Mouse (Mus musculus): ENCODE measurements around the gene Stx11. TPM values are rescaled to one million over a fixed set of nuclear protein-coding genes. Genes with fewer than 3 reads are reported as not detected.
A peak's percentile ranks its signal among the peaks of the same experiment; 100 is the strongest.

Gene Stx11
- 1.3 and 1.7 TPM in 2 replicates for polyA plus RNA-seq (2015; fragmentation: Nextera tagmentation; extraction: Ambion mirVana)

DNA sequence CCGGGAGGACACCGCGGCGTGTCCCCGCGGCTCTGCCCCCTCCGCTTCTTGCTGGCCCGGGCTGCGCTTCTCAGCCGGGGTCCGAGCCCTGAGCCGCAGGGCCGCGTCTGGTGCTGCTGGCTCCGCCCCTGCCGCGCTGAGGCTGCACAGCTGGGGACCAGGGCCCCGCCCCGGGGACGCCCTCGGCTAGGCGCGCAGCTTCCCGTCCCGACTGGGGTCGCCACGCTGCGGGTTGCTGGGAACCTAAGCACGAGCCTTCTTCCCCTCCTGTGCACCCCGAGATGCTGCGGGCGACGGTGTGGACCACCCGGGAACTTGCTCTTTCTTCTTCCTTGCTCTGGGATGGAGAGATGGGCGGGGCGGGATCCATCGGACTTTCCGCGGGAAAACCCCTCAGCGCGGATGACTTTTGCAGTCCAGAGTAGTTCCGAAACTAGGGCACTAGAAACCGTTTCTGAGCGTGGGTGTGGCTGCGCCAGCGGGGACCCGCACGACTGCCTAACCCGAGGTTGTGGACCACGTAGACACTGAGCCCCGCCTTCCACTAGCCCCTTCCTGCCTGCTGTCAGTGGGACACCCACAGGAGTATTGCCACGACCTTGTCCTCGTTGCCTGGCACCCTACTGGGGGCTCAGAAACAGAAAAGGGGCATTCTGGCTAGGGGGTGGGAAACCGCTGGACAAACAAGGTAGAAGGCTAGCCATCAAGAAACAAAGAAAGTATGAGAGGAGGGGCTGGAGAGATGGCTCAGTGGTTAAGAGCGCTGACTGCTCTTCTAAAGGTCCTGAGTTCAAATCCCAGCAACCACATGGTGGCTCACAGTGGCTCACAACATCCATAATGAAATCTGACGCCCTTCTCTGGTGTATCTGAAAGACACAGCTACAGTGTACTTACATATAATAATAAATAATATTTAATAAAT, at the start of gene Stx11:
Stx11 (minus strand) TSS at position 148 of the 925 bp plus-strand sequence.
- 3% methylated on average over 51 of the region's 56 CpGs for WGBS
- ATAC-seq, result peak; percentile 88

DNA sequence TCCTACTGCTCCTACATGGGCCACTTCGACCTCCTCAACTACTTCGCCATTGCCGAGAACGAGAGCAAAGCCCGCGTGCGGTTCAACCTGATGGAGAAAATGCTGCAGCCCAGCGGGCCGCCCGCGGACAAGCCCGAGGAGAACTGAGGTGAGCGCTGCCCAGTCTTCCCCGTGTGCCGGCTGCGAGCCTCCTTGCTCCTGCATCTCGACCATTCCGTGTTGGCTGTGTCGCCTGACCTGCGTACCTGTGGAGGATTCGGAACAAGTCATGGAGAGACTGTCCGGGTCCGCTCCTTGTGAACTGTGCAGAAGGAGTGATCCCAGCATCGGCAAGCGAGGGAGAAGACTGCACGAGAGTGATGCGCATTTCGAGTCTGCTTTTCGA, 44.6 kb upstream of the Stx11 start:
- no peaks in the 10 kb centered on the region; the same call in 1 of the 2 replicates for H3K27me3 ChIP-seq (ENCODE audit: control insufficient read depth, insufficient read depth, low read depth, low read length)
- H3K4me1 ChIP-seq (ENCODE audit: control insufficient read depth, insufficient read depth, low read length), result peaks cover 17% of the 10 kb centered on the region
- H3K9me3 ChIP-seq (replicated peaks; ENCODE audit: control insufficient read depth, low read length, poor library complexity, severe bottlenecking), result no peaks in the 10 kb centered on the region
- H3K27ac ChIP-seq (ENCODE audit: low read length), result peak overlapping the region; percentile 64
- peak overlapping the region; percentile 77 for H3K4me3 ChIP-seq (ENCODE audit: low read depth, low read length)
- WGBS, result 2% methylated on average over 29 of the region's 29 CpGs
- peak; percentile 57 for ATAC-seq
- peak overlapping the region; percentile 73 for H3K9ac ChIP-seq (ENCODE audit: low read depth, low read length)
- H3K4me2 ChIP-seq (ENCODE audit: low read length), result peak overlapping the region; percentile 89
- H3K36me3 ChIP-seq (ENCODE audit: control insufficient read depth, insufficient read depth, low read length), result no peaks in the 10 kb centered on the region

More for the DNA sequence above, at the start of gene Stx11:
- Histone ChIP-seq H3K4me3 (ENCODE audit: low read depth, low read length) (peak within 1 kb of the TSS; percentile 77), H3K27ac (ENCODE audit: low read length) (no peak within 1 kb of the TSS), H3K4me2 (ENCODE audit: low read length) (peak within 1 kb of the TSS; percentile 96), H3K4me1 (ENCODE audit: control insufficient read depth, insufficient read depth, low read length) (no peaks in the 10 kb centered on the region), H3K9ac (ENCODE audit: low read depth, low read length) (peak within 1 kb of the TSS; percentile 68), H3K9me3 (replicated peaks; ENCODE audit: control insufficient read depth, low read length, poor library complexity, severe bottlenecking) (no peaks in the 10 kb centered on the region), H3K27me3 (ENCODE audit: control insufficient read depth, insufficient read depth, low read depth, low read length) (no peaks in the 10 kb centered on the region), H3K36me3 (ENCODE audit: control insufficient read depth, insufficient read depth, low read length) (no peaks in the 10 kb centered on the region)

DNA sequence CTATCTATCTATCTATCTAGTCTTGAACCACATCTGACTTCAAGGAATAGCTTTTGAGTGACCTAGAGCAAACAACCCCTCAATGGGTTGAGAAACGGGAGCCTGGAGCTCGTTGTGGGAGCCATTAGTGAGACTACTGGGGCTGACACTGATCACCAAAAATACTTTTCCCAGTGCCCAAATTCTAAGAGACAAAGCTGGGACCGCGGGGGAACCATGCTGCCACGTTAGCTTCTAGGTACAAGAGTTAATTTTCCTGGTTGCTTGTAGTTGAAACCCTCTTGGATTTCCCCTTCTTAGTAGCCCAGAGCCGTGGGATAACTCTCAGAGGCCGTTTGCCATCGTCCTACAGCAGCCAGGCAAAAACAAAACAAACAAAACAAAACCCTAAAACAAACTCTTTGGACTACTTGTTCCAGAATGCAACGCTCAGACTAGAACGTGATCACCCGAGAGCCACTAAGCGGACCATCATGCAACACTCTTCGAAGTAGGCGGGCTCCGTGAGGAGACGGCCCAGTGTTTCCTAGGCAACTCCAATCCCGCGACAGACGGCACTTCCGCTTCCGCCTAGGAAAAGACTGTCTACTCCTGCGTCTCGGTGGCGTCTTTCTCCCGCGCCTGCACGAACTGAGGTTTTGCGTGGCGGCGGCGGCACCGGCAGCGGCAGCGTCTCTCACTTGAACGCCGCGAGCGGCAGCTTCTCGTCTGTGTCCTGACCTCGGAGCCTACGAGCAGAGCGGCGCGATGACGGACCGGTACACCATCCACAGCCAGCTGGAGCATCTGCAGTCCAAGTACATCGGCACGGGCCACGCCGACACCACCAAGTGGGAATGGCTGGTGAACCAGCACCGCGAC, 44.0 kb upstream of the Stx11 start:
- H3K9me3 ChIP-seq (replicated peaks; ENCODE audit: control insufficient read depth, low read length, poor library complexity, severe bottlenecking), result no peaks in the 10 kb centered on the region
- peak overlapping the region; percentile 77 for H3K4me3 ChIP-seq (ENCODE audit: low read depth, low read length)
- H3K27ac ChIP-seq (ENCODE audit: low read length), result peak overlapping the region; percentile 64
- peaks cover 17% of the 10 kb centered on the region for H3K4me1 ChIP-seq (ENCODE audit: control insufficient read depth, insufficient read depth, low read length)
- ATAC-seq, result peak; percentile 100
- no peaks in the 10 kb centered on the region for H3K36me3 ChIP-seq (ENCODE audit: control insufficient read depth, insufficient read depth, low read length)
- H3K4me2 ChIP-seq (ENCODE audit: low read length), result peak overlapping the region; percentile 89
- no peaks in the 10 kb centered on the region; the same call in 1 of the 2 replicates for H3K27me3 ChIP-seq (ENCODE audit: control insufficient read depth, insufficient read depth, low read depth, low read length)
- 2% methylated on average over 52 of the region's 52 CpGs for WGBS
- H3K9ac ChIP-seq (ENCODE audit: low read depth, low read length), result peak overlapping the region; percentile 73

DNA sequence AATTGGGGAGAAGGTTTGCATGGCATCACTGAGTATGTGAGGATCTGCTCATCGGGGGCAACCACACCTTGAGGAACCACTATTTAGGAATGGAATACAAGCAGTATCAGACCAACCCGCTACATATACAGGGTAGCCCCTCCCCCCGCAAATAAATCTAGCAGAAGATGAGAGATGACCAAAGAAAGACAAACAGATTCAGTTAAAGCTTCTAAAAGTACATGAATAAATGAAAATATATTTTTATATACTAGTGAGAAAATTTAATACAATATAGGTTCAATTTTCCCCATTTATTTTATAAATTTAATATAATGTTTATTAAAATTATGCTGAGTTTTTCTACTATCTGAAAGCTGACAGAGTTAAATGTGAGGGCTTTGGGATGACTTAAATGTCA, 40.9 kb upstream of the Stx11 start, which contains the start of gene Sf3b5:
Sf3b5 (plus strand) TSS at position 301 of the 400 bp plus-strand sequence.
- WGBS, result 90% methylated on average over 3 of the region's 3 CpGs
- no peak within 1 kb of the TSS for H3K4me2 ChIP-seq (ENCODE audit: low read length)
- no peaks in the 10 kb centered on the region for H3K36me3 ChIP-seq (ENCODE audit: control insufficient read depth, insufficient read depth, low read length)
- H3K9ac ChIP-seq (ENCODE audit: low read depth, low read length), result no peak within 1 kb of the TSS
- H3K27ac ChIP-seq (ENCODE audit: low read length), result no peak within 1 kb of the TSS
- H3K9me3 ChIP-seq (replicated peaks; ENCODE audit: control insufficient read depth, low read length, poor library complexity, severe bottlenecking), result no peaks in the 10 kb centered on the region
- H3K4me1 ChIP-seq (ENCODE audit: control insufficient read depth, insufficient read depth, low read length), result peaks cover 14% of the 10 kb centered on the region
- ATAC-seq, result no peak
- H3K4me3 ChIP-seq (ENCODE audit: low read depth, low read length), result no peak within 1 kb of the TSS
- H3K27me3 ChIP-seq (ENCODE audit: control insufficient read depth, insufficient read depth, low read depth, low read length), result no peaks in the 10 kb centered on the region; the same call in 1 of the 2 replicates

DNA sequence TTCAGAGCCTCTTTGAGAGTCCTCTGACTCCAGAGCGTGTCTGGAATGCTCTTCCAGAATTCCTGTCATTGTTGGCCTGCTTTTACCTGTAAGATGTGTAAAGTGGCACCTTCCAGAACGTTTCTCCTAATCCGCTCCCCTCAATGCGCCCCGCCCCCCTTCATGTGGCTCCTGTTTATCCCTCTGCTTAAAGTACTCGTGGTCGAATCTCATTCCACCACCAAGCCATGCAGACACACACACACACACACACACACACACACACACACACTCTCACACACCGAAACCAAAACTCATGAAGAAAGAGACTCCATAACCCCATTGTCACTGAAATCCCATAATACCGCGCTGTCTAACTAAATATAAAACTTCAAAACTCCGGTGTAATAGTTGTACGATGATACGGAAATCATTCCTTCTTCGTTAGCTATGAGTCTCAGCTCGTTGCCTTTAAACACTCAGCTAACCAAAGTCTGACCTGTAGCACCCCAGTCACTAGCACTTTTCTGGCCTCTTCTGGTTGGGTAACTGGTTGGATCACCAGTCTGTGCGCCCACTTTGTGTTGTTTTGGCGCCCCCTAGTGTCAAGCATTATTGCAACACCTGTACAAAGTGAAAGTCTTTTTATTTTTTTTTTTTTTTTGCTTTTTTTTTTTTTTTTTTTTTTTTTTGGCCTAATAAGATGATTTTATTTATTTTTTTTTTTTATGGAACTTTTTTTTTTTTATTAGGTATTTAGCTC, 32.8 kb upstream of the Stx11 start:
- WGBS, result 42% methylated on average over 17 of the region's 17 CpGs
- Histone ChIP-seq H3K4me3 (ENCODE audit: low read depth, low read length) (no peak overlapping the region), H3K27me3 (ENCODE audit: control insufficient read depth, insufficient read depth, low read depth, low read length) (no peaks in the 10 kb centered on the region), H3K4me2 (ENCODE audit: low read length) (no peak overlapping the region; the same call in 1 of the 2 replicates), H3K9ac (ENCODE audit: low read depth, low read length) (no peak overlapping the region), H3K4me1 (ENCODE audit: control insufficient read depth, insufficient read depth, low read length) (no peaks in the 10 kb centered on the region), H3K9me3 (replicated peaks; ENCODE audit: control insufficient read depth, low read length, poor library complexity, severe bottlenecking) (no peaks in the 10 kb centered on the region), H3K27ac (ENCODE audit: low read length) (no peak overlapping the region), H3K36me3 (ENCODE audit: control insufficient read depth, insufficient read depth, low read length) (no peaks in the 10 kb centered on the region)
- ATAC-seq, result peak; percentile 77

DNA sequence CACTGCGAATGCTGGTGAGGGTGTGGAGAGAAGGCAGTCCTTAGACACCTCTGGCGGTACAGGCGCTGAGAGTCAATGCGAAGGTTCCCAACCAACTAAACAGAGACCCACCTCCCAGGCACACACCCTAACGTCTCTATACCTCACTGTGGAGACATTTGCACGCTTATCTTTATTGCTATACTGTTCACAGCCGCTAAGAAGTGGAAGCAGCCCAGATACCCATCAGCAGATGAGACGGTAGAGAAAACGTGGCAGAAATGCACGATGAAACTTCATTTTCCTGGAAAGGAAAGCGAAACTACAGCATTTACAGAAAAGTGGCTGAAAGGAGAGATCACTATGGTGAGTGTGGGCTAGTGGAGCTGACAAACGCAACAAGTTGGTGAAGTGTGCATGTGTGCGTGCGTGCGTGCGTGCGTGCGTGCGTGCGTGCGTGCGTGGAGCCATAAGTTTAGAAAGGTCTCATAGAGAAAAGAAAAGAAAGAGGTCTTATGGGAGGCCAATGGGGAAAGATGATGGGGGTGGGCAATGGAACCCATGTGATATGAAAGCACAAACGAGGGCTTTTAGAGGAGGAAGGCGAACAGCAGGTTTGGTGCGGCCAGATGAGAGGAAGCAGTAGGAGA, 29.4 kb upstream of the Stx11 start:
- 91% methylated on average over 25 of the region's 25 CpGs for WGBS
- no peak overlapping the region for H3K27ac ChIP-seq (ENCODE audit: low read length)
- no peak overlapping the region for H3K4me2 ChIP-seq (ENCODE audit: low read length)
- no peak for ATAC-seq
- no peaks in the 10 kb centered on the region for H3K36me3 ChIP-seq (ENCODE audit: control insufficient read depth, insufficient read depth, low read length)
- no peak overlapping the region for H3K4me3 ChIP-seq (ENCODE audit: low read depth, low read length)
- H3K9ac ChIP-seq (ENCODE audit: low read depth, low read length), result no peak overlapping the region
- no peaks in the 10 kb centered on the region for H3K4me1 ChIP-seq (ENCODE audit: control insufficient read depth, insufficient read depth, low read length)
- no peaks in the 10 kb centered on the region for H3K9me3 ChIP-seq (replicated peaks; ENCODE audit: control insufficient read depth, low read length, poor library complexity, severe bottlenecking)
- no peaks in the 10 kb centered on the region for H3K27me3 ChIP-seq (ENCODE audit: control insufficient read depth, insufficient read depth, low read depth, low read length)

DNA sequence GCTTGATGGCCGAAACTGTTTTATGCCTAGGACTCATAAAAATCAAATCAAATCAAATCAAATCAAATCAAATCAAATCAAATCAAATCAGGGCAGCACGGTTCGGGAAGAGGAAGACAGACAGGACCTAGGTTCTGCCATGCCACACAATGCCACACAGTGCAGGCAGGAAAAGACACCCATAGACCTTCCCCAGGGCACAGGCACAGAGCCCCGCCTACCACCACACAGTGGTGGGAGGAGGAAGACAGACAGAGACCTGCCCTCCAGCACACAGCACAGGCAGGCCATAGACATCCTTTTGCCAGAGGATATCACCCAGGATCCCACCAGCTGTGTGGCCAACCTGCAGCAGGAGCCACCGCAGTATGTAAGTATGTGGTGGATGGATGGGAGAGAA, 27.9 kb upstream of the Stx11 start:
- Histone ChIP-seq H3K9me3 (replicated peaks; ENCODE audit: control insufficient read depth, low read length, poor library complexity, severe bottlenecking) (no peaks in the 10 kb centered on the region), H3K27ac (ENCODE audit: low read length) (no peak overlapping the region), H3K36me3 (ENCODE audit: control insufficient read depth, insufficient read depth, low read length) (no peaks in the 10 kb centered on the region), H3K27me3 (ENCODE audit: control insufficient read depth, insufficient read depth, low read depth, low read length) (no peaks in the 10 kb centered on the region), H3K4me3 (ENCODE audit: low read depth, low read length) (no peak overlapping the region), H3K9ac (ENCODE audit: low read depth, low read length) (no peak overlapping the region), H3K4me2 (ENCODE audit: low read length) (no peak overlapping the region), H3K4me1 (ENCODE audit: control insufficient read depth, insufficient read depth, low read length) (no peaks in the 10 kb centered on the region)
- WGBS, result 85% methylated on average over 5 of the region's 5 CpGs
- ATAC-seq, result no peak

DNA sequence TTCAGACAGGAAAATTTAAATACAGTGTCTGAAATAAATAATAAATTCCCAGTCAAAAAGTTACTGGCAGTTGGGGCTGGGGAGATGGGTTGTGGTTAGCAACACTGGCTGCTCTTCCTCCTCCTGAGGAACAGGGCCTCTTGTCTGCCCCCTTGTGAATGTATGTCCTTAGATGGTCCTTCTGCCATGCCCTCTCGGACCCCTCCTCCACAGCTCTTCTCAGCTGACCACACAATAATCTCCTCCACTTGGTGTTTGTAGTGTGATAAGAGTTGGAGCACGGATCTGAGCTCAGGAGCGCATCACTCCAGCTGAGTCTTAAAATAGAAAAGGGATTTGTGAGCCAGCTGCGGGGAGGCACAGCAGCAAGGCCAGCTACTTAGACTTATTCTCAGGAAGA, 22.8 kb upstream of the Stx11 start:
- ATAC-seq, result no peak
- WGBS, result 42% methylated on average over 4 of the region's 4 CpGs
- Histone ChIP-seq H3K36me3 (ENCODE audit: control insufficient read depth, insufficient read depth, low read length) (no peaks in the 10 kb centered on the region), H3K9me3 (replicated peaks; ENCODE audit: control insufficient read depth, low read length, poor library complexity, severe bottlenecking) (no peaks in the 10 kb centered on the region), H3K27ac (ENCODE audit: low read length) (no peak overlapping the region), H3K4me1 (ENCODE audit: control insufficient read depth, insufficient read depth, low read length) (no peaks in the 10 kb centered on the region), H3K4me3 (ENCODE audit: low read depth, low read length) (no peak overlapping the region), H3K9ac (ENCODE audit: low read depth, low read length) (no peak overlapping the region), H3K4me2 (ENCODE audit: low read length) (no peak overlapping the region), H3K27me3 (ENCODE audit: control insufficient read depth, insufficient read depth, low read depth, low read length) (no peaks in the 10 kb centered on the region)
